Mouse (Mus musculus) yolk sac, embryonic 10.5 days (tissue): ENCODE results near the gene Pin4.
"Not testable (repeated sequence)": the region's sequence is repeated elsewhere in the genome, so short reads cannot be mapped to it uniquely, and the experiment has no call there.

Source experiments
- DNase-seq: peaks from one replicate; pipeline ENCODE4 v3.0.0-alpha.2; 2017; ENCODE audit warnings: low spot score

Pin4 gene

GRCm38 (mm10) chrX:102119042-102119864 lies at the start of gene Pin4:
Gene Pin4 (plus strand): TSS chrX:102119447.
- peak; percentile 94 for DNase-seq

GRCm38 (mm10) chrX:102070591-102071471 lies 48.4 kb upstream of the Pin4 start, which contains the start of gene Rtl5:
Gene Rtl5 (minus strand): TSS chrX:102071304.
- DNase-seq: peak; percentile 25

DNA sequence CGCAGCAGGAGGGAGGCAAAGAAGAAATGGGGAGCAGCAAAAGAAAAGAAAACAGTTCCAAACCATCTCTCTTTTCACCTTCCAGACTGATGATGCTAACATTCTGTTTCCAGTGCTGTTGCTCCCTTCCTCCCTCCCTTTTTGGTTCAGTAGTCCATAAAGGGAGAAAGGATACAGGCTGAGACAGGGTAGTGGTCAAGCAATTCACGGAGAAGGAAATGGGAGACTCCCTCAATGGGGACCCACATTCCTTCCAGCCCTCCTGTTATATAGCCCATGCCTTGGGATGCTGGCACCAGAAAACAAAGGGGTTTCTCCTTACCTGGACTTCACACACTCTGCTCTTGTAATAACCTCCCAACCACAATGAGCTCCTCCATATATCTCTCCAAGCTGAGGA lies 47.7 kb upstream of the Pin4 start:
- DNase-seq: no peak

DNA sequence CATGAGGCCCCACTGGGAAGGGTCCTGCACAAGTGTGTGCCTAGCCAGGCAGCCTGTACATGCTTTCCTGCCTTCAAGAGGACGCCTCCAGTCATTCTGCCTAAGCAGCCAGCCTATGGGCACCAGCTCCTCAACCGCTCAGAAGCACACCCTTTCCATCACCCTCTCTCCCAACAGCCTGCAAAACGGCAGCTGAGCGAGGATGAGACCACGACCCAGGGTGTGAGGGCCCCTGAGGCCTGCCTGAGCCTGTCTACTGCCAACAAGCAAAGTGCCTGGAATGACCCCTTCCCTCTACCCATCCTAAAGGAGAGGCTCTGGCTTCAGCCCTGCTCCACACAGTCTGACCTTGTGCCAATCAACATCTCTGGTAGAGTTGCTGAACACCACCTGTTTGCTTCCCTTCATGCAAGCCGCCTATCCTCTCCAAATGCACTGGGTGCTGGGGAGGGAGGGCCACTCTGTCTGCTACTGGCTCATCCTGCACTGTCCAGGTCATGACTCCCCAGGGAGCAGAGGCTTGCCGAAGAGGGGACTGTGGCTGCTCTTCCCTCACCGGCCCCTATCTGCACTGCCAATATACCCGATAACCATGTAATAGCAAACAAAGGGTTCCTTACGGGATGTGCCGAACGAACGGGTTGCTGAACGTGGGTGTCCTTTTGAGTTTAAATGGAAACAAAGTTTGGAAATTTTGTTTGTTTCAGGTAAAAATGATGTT lies 45.5 kb upstream of the Pin4 start:
- DNase-seq: no peak

DNA sequence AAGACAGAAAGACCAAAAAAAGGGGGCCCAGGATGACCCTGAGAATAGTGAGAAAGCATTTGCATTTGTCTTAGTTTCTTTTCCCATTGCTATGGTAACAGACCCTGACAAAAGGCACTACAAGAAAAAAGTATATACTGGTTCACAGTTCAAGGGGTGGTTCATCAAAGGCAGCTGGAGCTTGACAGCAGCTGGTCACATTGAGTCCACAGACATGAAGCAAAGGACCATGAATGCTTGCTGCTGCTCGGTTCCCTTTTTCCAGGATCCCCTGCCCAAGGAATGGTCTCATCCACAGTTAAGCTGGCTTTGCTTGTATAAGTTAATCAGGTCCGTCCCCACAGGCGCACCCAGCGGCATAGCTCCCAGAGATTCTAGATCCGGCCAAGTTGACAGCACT lies 44.8 kb upstream of the Pin4 start:
- no peak for DNase-seq

DNA sequence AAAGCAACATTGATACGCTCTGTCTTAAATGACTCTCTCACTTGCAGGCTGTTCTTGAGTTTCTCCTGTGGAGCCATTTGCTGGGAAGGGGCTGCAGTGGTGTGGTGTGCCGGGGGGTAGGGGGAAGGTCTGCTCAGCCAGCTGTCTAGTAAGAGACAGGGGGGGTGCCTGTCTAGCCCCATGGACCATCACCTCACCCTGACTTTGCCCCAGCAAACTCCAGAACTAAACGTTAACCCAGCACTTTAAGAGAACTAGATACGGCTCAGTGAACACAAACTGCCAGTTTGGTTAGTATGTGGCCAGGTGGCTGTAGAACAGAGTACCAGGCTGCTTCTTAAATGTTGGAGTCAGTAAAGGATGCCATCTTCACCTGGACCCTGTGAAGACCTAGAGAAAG lies 44.1 kb upstream of the Pin4 start:
- no peak for DNase-seq

GRCm38 (mm10) chrX:102076886-102077765 lies 42.1 kb upstream of the Pin4 start:
- DNase-seq: no peak

GRCm38 (mm10) chrX:102081076-102081475 lies 38.2 kb upstream of the Pin4 start:
- DNase-seq: no peak

DNA sequence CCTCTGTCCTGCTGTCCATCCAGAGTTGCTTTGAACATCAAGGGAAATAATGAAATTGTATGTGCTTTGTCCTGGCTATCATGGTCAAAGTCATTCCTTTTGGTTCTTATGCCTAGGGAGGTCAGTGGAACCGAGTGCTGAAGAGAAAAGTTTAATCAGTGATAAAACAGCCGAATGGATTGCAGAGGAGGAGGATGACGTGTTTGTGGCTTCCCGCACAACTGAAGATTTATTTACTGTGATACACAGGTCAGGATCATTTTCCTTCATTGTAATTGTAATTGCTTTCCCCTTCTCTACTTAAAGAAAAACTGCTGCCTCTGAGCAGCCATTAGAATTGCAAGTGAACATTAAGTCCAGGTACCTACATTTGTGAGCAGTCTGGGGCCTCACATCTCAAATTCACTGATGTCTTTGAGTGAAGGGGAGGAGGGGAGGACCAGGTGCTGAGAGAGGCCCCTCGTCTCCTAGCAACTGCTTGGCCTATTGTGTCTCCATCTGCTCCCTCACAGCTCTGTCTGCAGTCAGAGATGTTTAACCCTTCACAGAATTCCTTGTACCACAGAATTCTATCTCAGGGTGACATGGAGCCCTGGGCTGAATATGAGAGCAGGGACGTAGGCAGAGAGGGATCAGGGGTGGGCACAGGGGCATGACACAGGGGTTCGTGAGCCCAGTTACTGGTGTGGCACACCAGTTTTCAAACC lies 37.5 kb upstream of the Pin4 start:
- no peak for DNase-seq

DNA sequence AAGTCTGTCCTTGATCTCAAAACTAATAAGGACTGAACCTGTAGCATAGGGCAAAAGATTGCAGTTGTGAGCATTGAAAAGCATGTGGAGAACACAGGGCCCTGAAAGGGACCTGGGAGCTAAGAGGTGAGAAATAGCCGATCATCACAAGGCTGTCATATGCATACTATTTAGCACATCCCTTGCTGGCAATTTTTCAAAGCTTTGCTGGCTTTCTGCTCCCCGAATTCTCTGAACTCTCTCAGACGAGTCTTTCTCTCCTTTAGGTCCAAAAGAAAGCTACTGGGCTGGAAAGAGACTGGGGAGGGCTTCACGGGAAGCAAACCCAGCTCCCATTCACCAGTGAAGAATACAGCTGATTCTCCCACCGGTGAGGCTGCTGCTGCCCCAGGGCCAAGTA lies 36.9 kb upstream of the Pin4 start:
- no peak for DNase-seq

DNA sequence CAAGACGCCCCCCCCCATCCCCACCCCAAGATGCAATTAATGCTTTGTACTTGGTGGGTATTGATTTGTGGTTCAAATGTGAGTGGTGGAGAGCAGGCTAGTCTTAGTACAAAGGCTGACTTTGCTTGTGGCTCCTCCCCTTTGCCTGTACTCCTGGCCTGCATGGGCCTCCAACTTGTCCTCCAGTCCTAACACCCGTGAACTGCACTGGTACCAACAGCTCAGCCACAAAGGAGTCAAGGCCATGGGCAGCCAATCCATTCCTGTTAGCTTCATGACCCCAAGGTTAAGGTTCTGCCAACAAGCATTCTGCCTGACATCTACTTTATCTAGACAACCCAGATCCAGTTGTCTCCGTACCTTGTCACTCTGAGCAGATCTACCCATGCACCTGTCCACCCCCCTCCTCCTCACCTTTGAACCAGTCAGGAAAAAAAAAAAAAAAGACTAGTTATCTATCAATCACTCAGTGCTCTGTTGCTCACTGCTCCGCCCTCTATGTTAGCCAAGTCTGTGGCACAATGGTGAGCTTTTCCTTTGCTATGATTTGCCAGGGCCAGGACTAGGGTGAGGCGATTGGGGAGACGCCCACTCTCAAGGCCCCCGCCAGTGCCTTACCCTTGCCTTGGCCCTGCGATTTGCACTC lies 33.3 kb upstream of the Pin4 start:
- peak; percentile 34 for DNase-seq

DNA sequence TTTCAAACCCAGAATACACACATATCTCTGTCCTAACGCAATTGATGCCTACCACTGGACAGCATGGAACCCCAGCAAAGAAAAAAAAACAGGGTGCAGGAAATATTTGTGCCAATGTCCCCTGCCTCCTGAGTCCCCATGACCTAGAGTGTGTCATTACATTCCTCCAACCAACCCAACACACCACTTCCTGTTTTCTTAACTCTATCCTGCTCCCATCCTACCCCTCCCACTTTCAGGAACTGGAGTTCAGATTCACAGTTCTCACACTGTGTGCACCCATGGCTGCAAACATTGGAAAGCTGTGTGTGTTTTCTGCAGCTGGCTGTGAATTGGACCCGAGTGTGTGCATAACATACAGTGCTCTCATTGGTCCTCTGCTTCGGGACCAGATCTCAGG lies 28.6 kb upstream of the Pin4 start:
- DNase-seq: no peak

- no peak for DNase-seq
These were observed 24.8 kb upstream of the Pin4 start for GRCm38 (mm10) chrX:102094381-102094904.

DNA sequence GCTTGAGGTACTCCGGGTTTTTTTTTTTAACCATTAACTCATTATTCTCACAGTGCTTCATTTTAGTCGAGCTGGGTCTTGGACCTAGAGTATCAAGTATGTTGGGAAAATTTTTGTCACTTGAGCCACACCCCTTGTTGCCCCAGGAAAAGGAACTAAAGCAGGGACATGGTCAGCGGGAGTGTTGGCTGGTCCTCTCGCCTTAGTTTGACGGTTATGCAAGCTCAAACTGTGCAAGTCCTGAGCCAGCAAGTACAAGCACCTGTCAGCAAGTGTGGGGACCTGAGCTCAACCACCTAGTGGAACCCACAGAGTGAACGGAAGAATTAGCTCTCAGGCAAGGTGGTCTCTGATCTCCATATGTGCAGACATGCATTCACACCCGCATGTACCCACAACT lies 17.4 kb upstream of the Pin4 start:
- DNase-seq: no peak

GRCm38 (mm10) chrX:102103830-102104229 lies 15.4 kb upstream of the Pin4 start:
- DNase-seq: not testable (repeated sequence)

- not testable (repeated sequence) for DNase-seq
These were observed 9.9 kb upstream of the Pin4 start for GRCm38 (mm10) chrX:102109349-102109748.

- DNase-seq: no peak
These were observed 3.6 kb upstream of the Pin4 start for GRCm38 (mm10) chrX:102115676-102116075.

- DNase-seq: no peak
These were observed 2.1 kb downstream of the Pin4 start for GRCm38 (mm10) chrX:102121321-102121720.

GRCm38 (mm10) chrX:102141157-102141556 lies 21.9 kb downstream of the Pin4 start:
- DNase-seq: no peak
